Mouse (Mus musculus) myocyte (in vitro differentiated cells): Measurements from ENCODE around the gene Slc25a13.

ENCODE experiments used
- POLR2A ChIP-seq: IDR thresholded peaks from one replicate; pipeline ENCODE4 v1.6.1; 2011; ENCODE audit warnings: low read depth, mild to moderate bottlenecking, control low read depth, moderate library complexity; ENCODE audit not compliant: insufficient read length
- SRF ChIP-seq: IDR thresholded peaks from one replicate; pipeline ENCODE4 v1.6.1; 2011; ENCODE audit warnings: low read depth; ENCODE audit not compliant: control insufficient read depth, insufficient read length
- USF1 ChIP-seq: IDR thresholded peaks from one replicate; pipeline ENCODE4 v1.6.1; 2011; ENCODE audit warnings: low read depth, mild to moderate bottlenecking, control low read depth, moderate library complexity

DNA sequence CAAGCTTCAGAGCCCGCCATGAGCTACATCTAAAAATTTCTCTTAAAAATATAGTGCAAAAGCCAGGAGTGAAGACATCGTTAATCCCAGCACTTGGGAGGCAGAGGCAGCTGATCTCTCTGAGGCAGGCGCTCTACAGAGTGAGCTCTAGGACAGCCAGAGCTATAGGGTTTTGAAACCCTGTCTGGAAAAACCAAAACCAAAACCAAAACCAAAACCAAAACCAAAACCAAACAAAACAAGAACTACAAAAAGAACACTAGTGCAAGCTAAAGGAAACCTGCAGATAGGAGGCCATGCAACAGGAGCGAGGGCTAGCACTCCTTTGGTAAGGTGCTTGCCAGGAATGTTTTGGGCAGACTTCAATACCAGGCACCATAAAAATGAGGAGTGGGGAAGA, 30.5 kb downstream of the Slc25a13 start:
- no peak for TF ChIP-seq POLR2A
- TF ChIP-seq USF1 = no peak
- no peak for TF ChIP-seq SRF
